Mouse (Mus musculus) forebrain, embryonic 11.5 days (tissue): ENCODE results near the gene A530084C06Rik. TPM values are rescaled to one million over a fixed set of nuclear protein-coding genes. Genes with fewer than 3 reads are reported as not detected.
A peak's percentile ranks its signal among the peaks of the same experiment; 100 is the strongest.

Experiments used
- ATAC-seq: fragments of 200-750 bp; cut with Nextera tagmentation; replicated peaks from 2 replicates; pipeline ENCODE4 v1.8.0; 2017; ENCODE audit warnings: moderate TSS enrichment; ENCODE audit not compliant: low FRiP score
- DNase-seq: peaks from one replicate; pipeline ENCODE4 v3.0.0-alpha.2; 2017; ENCODE audit warnings: low spot score
- H3K27ac ChIP-seq: fragments of 300-500 bp; sonication (generic); 2 replicates; pipeline ENCODE4 v1.5.1; 2014; ENCODE audit warnings: low read depth, low read length
- H3K27me3 ChIP-seq: fragments of 300-500 bp; sonication (generic); 2 replicates; pipeline ENCODE4 v1.6.1; 2014; ENCODE audit warnings: mild to moderate bottlenecking, low read length, mixed read lengths; ENCODE audit not compliant: control insufficient read depth, insufficient read depth
- H3K36me3 ChIP-seq: fragments of 300-500 bp; sonication (generic); 2 replicates; pipeline ENCODE4 v1.6.1; 2014; ENCODE audit warnings: mild to moderate bottlenecking, low read length, moderate library complexity, mixed read lengths; ENCODE audit not compliant: control insufficient read depth, insufficient read depth
- H3K4me1 ChIP-seq: fragments of 300-500 bp; sonication (generic); replicated peaks from 2 replicates; pipeline ENCODE4 v1.6.1; 2014; ENCODE audit warnings: low read length, mixed read lengths; ENCODE audit not compliant: control insufficient read depth, insufficient read depth
- H3K4me2 ChIP-seq: fragments of 300-500 bp; sonication (generic); 2 replicates; pipeline ENCODE4 v1.6.1; 2014; ENCODE audit warnings: low read depth, mild to moderate bottlenecking, low read length, moderate library complexity, mixed read lengths; ENCODE audit not compliant: severe bottlenecking
- H3K4me3 ChIP-seq: fragments of 300-500 bp; sonication (generic); 2 replicates; pipeline ENCODE4 v1.5.1; 2014; ENCODE audit warnings: low read depth, low read length
- H3K9ac ChIP-seq: fragments of 300-500 bp; sonication (generic); 2 replicates; pipeline ENCODE4 v1.6.1; 2014; ENCODE audit warnings: low read length
- H3K9me3 ChIP-seq: fragments of 300-500 bp; sonication (generic); 2 replicates; pipeline ENCODE4 v1.6.1; 2016; ENCODE audit warnings: low read length, mixed read lengths; ENCODE audit not compliant: control insufficient read depth
- WGBS: fragments of 180-500 bp; shearing (Covaris S2); extraction: QIAGEN DNeasy Blood & Tissue Kit; methylation state at CpG from one replicate; pipeline ENCODE4 v1.1.7; 2014; 5-methylcytosine and 5-hydroxymethylcytosine counted together
- polyA plus RNA-seq: library from polyadenylated mRNA; unstranded; fragments of >200 nt; fragmentation: Nextera tagmentation; extraction: Ambion mirVana; gene quantifications from 2 replicates; pipeline ENCODE4 v1.2.1, GENCODE M21; 2014

The A530084C06Rik gene
- polyA plus RNA-seq, result not detected in 2 replicates

- WGBS, result under 1% methylated on average over 88 of the region's 88 CpGs
- no peaks in the 10 kb centered on the region for H3K36me3 ChIP-seq
Observed at GRCm38 (mm10) chr13:31558521-31559418, at the start of gene A530084C06Rik. Gene A530084C06Rik (minus strand): TSS chr13:31559333.

GRCm38 (mm10) chr13:31603964-31604363 is 44.8 kb upstream of the A530084C06Rik start:
- no peaks in the 10 kb centered on the region for H3K27me3 ChIP-seq
- H3K4me1 ChIP-seq, result no peaks in the 10 kb centered on the region
- ATAC-seq (no peak), DNase-seq (no peak)
- H3K4me2 ChIP-seq, result no peak overlapping the region
- H3K27ac ChIP-seq, result no peak overlapping the region
- no peak overlapping the region for H3K4me3 ChIP-seq
- no peaks in the 10 kb centered on the region for H3K9me3 ChIP-seq
- WGBS, result 73% methylated on average over 6 of the region's 6 CpGs
- no peak overlapping the region for H3K9ac ChIP-seq
- no peaks in the 10 kb centered on the region for H3K36me3 ChIP-seq

More at GRCm38 (mm10) chr13:31558521-31559418, at the start of gene A530084C06Rik:
- H3K9ac ChIP-seq, result peak within 1 kb of the TSS; percentile 23
- no peaks in the 10 kb centered on the region for H3K9me3 ChIP-seq
- peak within 1 kb of the TSS; percentile 99 for H3K4me2 ChIP-seq
- no peak within 1 kb of the TSS for H3K27ac ChIP-seq
- peak within 1 kb of the TSS; percentile 55 for H3K4me3 ChIP-seq
- ATAC-seq (peak; percentile 44), DNase-seq (peak; percentile 70)
- H3K27me3 ChIP-seq, result peaks cover 77% of the 10 kb centered on the region
- peaks cover 18% of the 10 kb centered on the region for H3K4me1 ChIP-seq

GRCm38 (mm10) chr13:31599576-31599975 is 40.4 kb upstream of the A530084C06Rik start:
- Histone ChIP-seq H3K4me1 (no peaks in the 10 kb centered on the region), H3K9me3 (no peaks in the 10 kb centered on the region), H3K27me3 (no peaks in the 10 kb centered on the region), H3K4me2 (no peak overlapping the region), H3K36me3 (no peaks in the 10 kb centered on the region), H3K9ac (no peak overlapping the region), H3K27ac (no peak overlapping the region), H3K4me3 (no peak overlapping the region)
- no peak for ATAC-seq
- WGBS, result 89% methylated on average over 5 of the region's 5 CpGs
- DNase-seq, result no peak

GRCm38 (mm10) chr13:31587341-31587740 is 28.2 kb upstream of the A530084C06Rik start:
- Histone ChIP-seq H3K27me3 (no peaks in the 10 kb centered on the region), H3K27ac (no peak overlapping the region), H3K4me1 (no peaks in the 10 kb centered on the region), H3K9ac (no peak overlapping the region), H3K36me3 (no peaks in the 10 kb centered on the region), H3K4me2 (no peak overlapping the region), H3K9me3 (no peaks in the 10 kb centered on the region), H3K4me3 (no peak overlapping the region)
- no peak for DNase-seq
- ATAC-seq, result no peak
- WGBS, result 85% methylated on average over 5 of the region's 5 CpGs

- no peak overlapping the region for H3K4me3 ChIP-seq
- H3K36me3 ChIP-seq, result no peaks in the 10 kb centered on the region
- H3K4me2 ChIP-seq, result no peak overlapping the region
- DNase-seq (no peak), ATAC-seq (no peak)
- 67% methylated on average over 9 of the region's 9 CpGs for WGBS
- no peak overlapping the region for H3K9ac ChIP-seq
- H3K27ac ChIP-seq, result no peak overlapping the region
- H3K27me3 ChIP-seq, result no peaks in the 10 kb centered on the region
- no peaks in the 10 kb centered on the region for H3K9me3 ChIP-seq
- H3K4me1 ChIP-seq, result no peaks in the 10 kb centered on the region
Observed at GRCm38 (mm10) chr13:31579866-31580265, 20.7 kb upstream of the A530084C06Rik start.

- no peaks in the 10 kb centered on the region for H3K9me3 ChIP-seq
- H3K9ac ChIP-seq, result no peak overlapping the region
- no peak overlapping the region for H3K27ac ChIP-seq
- H3K4me3 ChIP-seq, result no peak overlapping the region
- H3K36me3 ChIP-seq, result no peaks in the 10 kb centered on the region
- no peaks in the 10 kb centered on the region for H3K4me1 ChIP-seq
- H3K27me3 ChIP-seq, result no peaks in the 10 kb centered on the region
- 44% methylated on average over 10 of the region's 10 CpGs for WGBS
- ATAC-seq, result peak; percentile 73; the same call in 1 of the 2 replicates
- no peak overlapping the region for H3K4me2 ChIP-seq
- DNase-seq, result no peak
Observed at GRCm38 (mm10) chr13:31578389-31578788, 19.3 kb upstream of the A530084C06Rik start.

- H3K4me2 ChIP-seq, result no peak overlapping the region
- H3K27ac ChIP-seq, result no peak overlapping the region
- H3K4me3 ChIP-seq, result no peak overlapping the region
- no peaks in the 10 kb centered on the region for H3K27me3 ChIP-seq
- ATAC-seq (no peak), DNase-seq (no peak)
- no peaks in the 10 kb centered on the region for H3K36me3 ChIP-seq
- H3K4me1 ChIP-seq, result no peaks in the 10 kb centered on the region
- no peaks in the 10 kb centered on the region for H3K9me3 ChIP-seq
- WGBS, result 60% methylated on average over 6 of the region's 6 CpGs
- no peak overlapping the region; the same call in 1 of the 2 replicates for H3K9ac ChIP-seq
Observed at GRCm38 (mm10) chr13:31577576-31577975, 18.4 kb upstream of the A530084C06Rik start.

GRCm38 (mm10) chr13:31576696-31577095 is 17.6 kb upstream of the A530084C06Rik start:
- Histone ChIP-seq H3K27me3 (no peaks in the 10 kb centered on the region), H3K9me3 (no peaks in the 10 kb centered on the region), H3K4me3 (no peak overlapping the region), H3K4me2 (no peak overlapping the region), H3K4me1 (no peaks in the 10 kb centered on the region), H3K9ac (no peak overlapping the region), H3K36me3 (no peaks in the 10 kb centered on the region), H3K27ac (no peak overlapping the region)
- ATAC-seq, result no peak
- DNase-seq, result no peak
- WGBS, result 67% methylated on average over 4 of the region's 4 CpGs
